Mouse (Mus musculus) spleen, adult 2 months (tissue): ENCODE results near the gene Cyp2j6. TPM values are rescaled to one million over a fixed set of nuclear protein-coding genes. Genes with fewer than 3 reads are reported as not detected.

Source experiments
- DNase-seq, 2 experiments: peaks; one replicate each; pipeline versions ENCODE4 v3.0.0 to v3.0.0-alpha.2; 2012 to 2021; ENCODE audit warnings: low spot score in 2 of 2, low read depth in 1 of 2
- H3K27ac ChIP-seq: fragments of 200-500 bp; 2 replicates; pipeline ENCODE4 v1.5.1; 2012; ENCODE audit warnings: low read length, inconsistent platforms; ENCODE audit not compliant: insufficient read depth
- H3K27me3 ChIP-seq: fragments of 200-500 bp; 2 replicates; pipeline ENCODE4 v1.6.1; 2012; ENCODE audit warnings: mild to moderate bottlenecking, moderate library complexity, low read length, inconsistent platforms; ENCODE audit not compliant: control insufficient read depth, insufficient read depth
- H3K36me3 ChIP-seq: fragments of 200-500 bp; 2 replicates; pipeline ENCODE4 v1.6.1; 2012; ENCODE audit warnings: mild to moderate bottlenecking, low read length, inconsistent platforms; ENCODE audit not compliant: control insufficient read depth, insufficient read depth
- H3K4me1 ChIP-seq: fragments of 200-500 bp; 2 replicates; pipeline ENCODE4 v1.6.1; 2011; ENCODE audit warnings: inconsistent platforms; ENCODE audit not compliant: control insufficient read depth, insufficient read depth, insufficient read length
- H3K4me3 ChIP-seq: fragments of 200-500 bp; 2 replicates; pipeline ENCODE4 v1.5.1; 2011; ENCODE audit warnings: mild to moderate bottlenecking, inconsistent platforms; ENCODE audit not compliant: insufficient read depth, insufficient read length; ENCODE audit errors: extremely low read depth
- CTCF ChIP-seq: fragments of 200-500 bp; IDR thresholded peaks from 2 replicates; pipeline ENCODE4 v1.5.1; 2011; ENCODE audit warnings: mild to moderate bottlenecking, inconsistent platforms; ENCODE audit not compliant: insufficient read depth, insufficient read length, insufficient replicate concordance; ENCODE audit errors: extremely low read depth
- POLR2A ChIP-seq: fragments of 200-500 bp; IDR thresholded peaks from 2 replicates; pipeline ENCODE4 v1.6.1; 2011; ENCODE audit warnings: low read depth, low read length, inconsistent platforms
- WGBS: fragments of 180-500 bp; shearing (Covaris S2); methylation state at CpG from one replicate; pipeline ENCODE4 v1.1.7; 2018; 5-methylcytosine and 5-hydroxymethylcytosine counted together
- polyA plus RNA-seq: library from polyadenylated mRNA; depleted of rRNA; stranded (reverse); fragments of >200 nt; gene quantifications from 2 replicates; pipeline ENCODE4 v1.2.3, GENCODE M21; 2012

The Cyp2j6 gene
- polyA plus RNA-seq, 1 experiment: 0.42 TPM

DNA sequence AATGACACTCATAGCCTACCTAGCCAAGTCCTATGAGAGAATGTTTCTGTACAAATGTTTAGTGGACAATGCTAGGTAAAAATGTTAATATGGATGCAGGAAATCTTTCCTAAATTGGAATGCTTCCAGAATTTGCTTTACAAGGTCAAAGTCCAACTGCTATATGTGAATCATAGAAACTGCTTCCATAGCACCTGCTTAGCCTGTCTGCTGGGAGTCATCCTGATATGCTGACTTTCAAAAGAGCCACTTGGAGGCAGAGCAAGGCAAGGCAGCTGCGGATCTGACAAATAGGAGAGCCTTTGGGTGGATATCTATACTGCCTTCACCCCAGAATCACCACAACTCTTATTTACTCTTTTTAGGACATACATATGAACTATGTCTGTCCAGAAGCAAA, 14.5 kb upstream of the Cyp2j6 start:
- H3K4me3 ChIP-seq: no peak overlapping the region
- H3K27ac ChIP-seq: no peak overlapping the region
- TF ChIP-seq POLR2A (no peak), CTCF (no peak)
- WGBS: 76% methylated on average over 1 of the region's 1 CpGs
- DNase-seq: no peak
- H3K36me3 ChIP-seq: no peaks in the 10 kb centered on the region
- no peaks in the 10 kb centered on the region for H3K27me3 ChIP-seq
- H3K4me1 ChIP-seq: no peaks in the 10 kb centered on the region

DNA sequence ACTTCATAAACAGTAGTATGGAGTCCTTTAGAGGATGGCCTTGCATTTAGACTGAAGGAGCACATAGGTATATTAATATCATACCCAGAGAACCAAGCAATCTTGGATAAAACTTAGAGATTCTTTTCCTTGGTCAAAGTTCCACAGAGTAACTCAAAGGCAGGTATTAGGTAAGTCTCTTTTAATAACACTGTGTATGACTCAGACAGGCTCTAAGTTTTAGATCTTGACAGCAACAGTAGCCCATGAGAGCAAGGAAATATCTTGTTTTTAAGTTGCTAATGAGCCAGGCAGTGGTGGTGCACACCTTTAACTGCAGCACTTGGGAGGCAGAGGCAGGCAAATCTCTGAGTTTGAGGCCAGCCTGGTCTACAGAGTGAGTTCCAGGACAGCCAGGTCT, 12.3 kb upstream of the Cyp2j6 start:
- Histone ChIP-seq H3K36me3 (no peaks in the 10 kb centered on the region), H3K4me1 (no peaks in the 10 kb centered on the region), H3K27me3 (no peaks in the 10 kb centered on the region), H3K4me3 (no peak overlapping the region), H3K27ac (no peak overlapping the region)
- TF ChIP-seq CTCF (no peak), POLR2A (no peak)
- no peak for DNase-seq

DNA sequence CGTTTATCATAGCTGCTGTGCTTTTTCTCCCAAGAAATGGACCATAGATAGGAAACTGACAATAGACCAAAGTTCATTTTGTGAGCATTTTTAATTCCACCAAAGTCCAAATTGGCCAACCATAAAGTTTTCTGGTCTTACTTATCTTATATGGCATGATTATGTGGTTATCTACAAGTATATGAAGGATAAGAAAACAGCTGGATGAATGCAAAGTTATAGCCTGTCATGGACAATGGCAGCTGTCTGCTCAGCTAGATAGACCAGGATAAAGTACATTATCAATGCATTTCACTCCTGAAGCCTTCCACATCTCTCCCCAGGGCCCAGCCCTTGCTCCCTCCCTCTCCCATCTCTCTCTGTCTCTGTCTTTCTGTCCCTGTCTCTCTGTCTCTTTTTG, 7.0 kb upstream of the Cyp2j6 start:
- Histone ChIP-seq H3K4me3 (no peak overlapping the region), H3K27me3 (no peaks in the 10 kb centered on the region), H3K36me3 (no peaks in the 10 kb centered on the region), H3K27ac (no peak overlapping the region), H3K4me1 (no peaks in the 10 kb centered on the region)
- WGBS: 86% methylated on average over 1 of the region's 1 CpGs
- DNase-seq: no peak
- no peak for TF ChIP-seq CTCF
- no peak for TF ChIP-seq POLR2A

DNA sequence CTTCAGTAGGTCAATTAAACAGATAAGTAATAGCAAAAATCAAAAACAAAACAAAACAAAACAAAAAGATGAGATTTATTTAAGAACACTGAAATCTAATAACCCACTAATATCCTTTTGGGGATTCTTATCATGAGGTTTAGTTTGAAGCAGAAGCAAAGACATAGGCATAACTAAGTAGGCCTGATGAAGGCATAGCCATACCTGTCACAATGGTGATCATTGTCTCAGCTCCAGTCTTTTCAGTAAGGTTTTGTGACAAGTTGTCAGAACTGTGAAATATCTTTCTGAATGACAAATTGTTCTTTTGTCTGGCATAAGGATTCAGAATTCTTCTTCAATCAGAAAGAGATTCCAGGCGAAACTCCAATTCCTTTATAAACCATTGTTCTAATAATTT, 6.3 kb upstream of the Cyp2j6 start:
- no peaks in the 10 kb centered on the region for H3K27me3 ChIP-seq
- H3K4me3 ChIP-seq: no peak overlapping the region
- TF ChIP-seq POLR2A: no peak
- no peaks in the 10 kb centered on the region for H3K4me1 ChIP-seq
- H3K27ac ChIP-seq: no peak overlapping the region
- H3K36me3 ChIP-seq: no peaks in the 10 kb centered on the region
- WGBS: 86% methylated on average over 1 of the region's 1 CpGs
- no peak for DNase-seq

DNA sequence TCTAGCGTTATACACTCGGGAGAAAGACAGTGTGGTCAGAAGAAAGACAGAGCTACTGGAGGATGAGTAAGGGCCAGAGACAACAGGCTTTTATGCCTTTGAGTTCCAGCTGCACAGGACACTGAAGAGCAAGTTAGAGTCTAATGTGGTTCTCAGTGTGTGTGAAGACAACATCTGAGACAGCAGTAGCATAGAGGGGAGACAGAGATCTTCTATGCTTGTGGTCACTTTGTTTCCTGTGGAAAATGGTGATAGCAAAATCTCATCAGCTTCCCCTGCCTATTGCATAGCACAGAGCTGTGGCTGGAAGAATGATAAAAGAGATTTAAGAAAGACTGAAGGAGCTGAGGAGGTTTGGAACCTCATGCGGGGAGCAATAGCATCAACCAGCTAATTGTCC, 1.8 kb downstream of the Cyp2j6 start:
- WGBS: 23% methylated on average over 3 of the region's 3 CpGs
- DNase-seq: no peak
- Histone ChIP-seq H3K4me3 (no peak overlapping the region), H3K27me3 (no peaks in the 10 kb centered on the region), H3K36me3 (no peaks in the 10 kb centered on the region), H3K27ac (no peak overlapping the region), H3K4me1 (peaks cover 5% of the 10 kb centered on the region; the same call in 1 of the 2 replicates)
- TF ChIP-seq POLR2A (no peak), CTCF (no peak)

DNA sequence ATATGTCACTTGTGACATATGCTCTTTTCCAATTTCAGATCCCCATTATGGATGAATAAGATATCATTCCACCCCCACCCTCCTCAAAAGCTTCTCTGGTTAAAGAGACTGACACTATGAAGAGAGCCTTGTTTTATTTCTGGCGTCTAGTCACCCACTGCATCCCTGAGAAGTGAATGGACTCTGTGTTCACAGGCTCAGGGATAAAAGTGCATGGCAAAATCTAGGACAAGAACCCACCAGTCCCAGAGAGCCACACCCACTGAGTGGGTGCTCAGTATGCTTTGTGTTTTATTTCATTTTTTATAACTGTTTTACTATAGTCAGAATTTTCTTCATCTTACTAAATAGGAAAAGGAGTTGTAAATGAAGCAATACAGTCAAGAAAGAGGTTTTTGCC, 7.5 kb downstream of the Cyp2j6 start:
- no peaks in the 10 kb centered on the region for H3K4me1 ChIP-seq
- H3K27ac ChIP-seq: no peak overlapping the region
- no peak overlapping the region for H3K4me3 ChIP-seq
- H3K36me3 ChIP-seq: no peaks in the 10 kb centered on the region
- WGBS: 91% methylated on average over 1 of the region's 1 CpGs
- no peaks in the 10 kb centered on the region for H3K27me3 ChIP-seq
- DNase-seq: no peak
- no peak for TF ChIP-seq POLR2A
- no peak for TF ChIP-seq CTCF

DNA sequence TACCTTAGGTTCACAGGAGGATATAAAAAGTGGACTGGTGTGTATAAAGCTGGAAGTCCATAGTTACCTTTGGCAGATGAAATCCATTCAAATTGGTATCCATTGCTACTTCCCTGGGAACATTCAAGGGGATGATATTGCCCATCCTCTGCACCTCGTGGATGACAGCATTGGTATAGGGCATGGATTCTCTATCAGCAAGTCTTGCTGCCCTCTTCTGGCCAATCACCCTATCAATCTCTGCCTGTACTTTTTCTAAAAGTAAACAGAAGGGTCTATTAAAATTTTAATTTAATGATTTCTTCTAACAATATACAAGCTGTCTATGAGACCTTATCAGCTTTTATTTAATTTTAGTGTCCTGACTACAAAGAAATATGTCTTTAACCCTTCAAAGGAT, 27.7 kb downstream of the Cyp2j6 start:
- Histone ChIP-seq H3K4me1 (no peaks in the 10 kb centered on the region), H3K27me3 (no peaks in the 10 kb centered on the region), H3K4me3 (no peak overlapping the region), H3K27ac (no peak overlapping the region), H3K36me3 (no peaks in the 10 kb centered on the region)
- 20% methylated on average over 1 of the region's 1 CpGs for WGBS
- DNase-seq: no peak
- TF ChIP-seq POLR2A (no peak), CTCF (no peak)

DNA sequence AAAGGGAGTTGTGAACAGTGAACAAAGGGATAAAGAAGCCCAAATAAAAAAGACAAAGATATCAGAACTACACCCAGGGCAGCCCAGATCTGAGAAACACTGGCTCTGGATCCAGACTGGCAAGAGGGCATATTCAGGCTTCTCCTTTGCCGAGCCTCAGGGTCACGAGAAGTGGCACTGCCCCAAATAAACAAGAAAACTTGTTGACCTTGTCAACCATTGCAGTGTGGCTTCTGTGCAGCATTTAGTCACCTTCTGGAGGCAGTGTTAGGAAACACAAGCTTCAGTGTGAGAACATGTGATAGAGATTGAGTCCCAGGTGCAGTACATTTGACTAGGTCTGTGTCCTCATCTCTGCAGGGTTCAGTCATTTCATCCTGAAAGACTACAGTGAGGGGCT, 31.2 kb downstream of the Cyp2j6 start:
- TF ChIP-seq CTCF (no peak), POLR2A (no peak)
- no peaks in the 10 kb centered on the region for H3K4me1 ChIP-seq
- WGBS: 82% methylated on average over 2 of the region's 2 CpGs
- no peak for DNase-seq
- H3K27me3 ChIP-seq: no peaks in the 10 kb centered on the region
- no peak overlapping the region for H3K4me3 ChIP-seq
- H3K36me3 ChIP-seq: no peaks in the 10 kb centered on the region
- H3K27ac ChIP-seq: no peak overlapping the region
